Mouse (Mus musculus) B cell, adult 2 months (primary cell): ENCODE results near the gene Son.
A peak's percentile ranks its signal among the peaks of the same experiment; 100 is the strongest.

Experiments
- DNase-seq, 2 experiments: peaks; one replicate each; pipeline ENCODE4 v3.0.0; 2022

Son gene

GRCm38 (mm10) chr16:91647461-91648219, at the start of gene Son:
Gene Son (plus strand): TSS chr16:91647506.
- peak; percentile 91 to 93 for DNase-seq

GRCm38 (mm10) chr16:91597672-91598010, 49.7 kb upstream of the Son start, which contains the start of gene Tmem50b:
Gene Tmem50b (minus strand): TSS chr16:91597800.
- peak; percentile 99 to 100 for DNase-seq

- DNase-seq, result no peak
Observed at GRCm38 (mm10) chr16:91599242-91599641, 48.1 kb upstream of the Son start.

GRCm38 (mm10) chr16:91601081-91601480, 46.2 kb upstream of the Son start:
- DNase-seq, result no peak

GRCm38 (mm10) chr16:91601693-91602092, 45.6 kb upstream of the Son start:
- peak; percentile 32 to 49 for DNase-seq

GRCm38 (mm10) chr16:91605156-91605555, 42.1 kb upstream of the Son start:
- no peak for DNase-seq

GRCm38 (mm10) chr16:91606958-91607357, 40.3 kb upstream of the Son start:
- DNase-seq, result no peak

GRCm38 (mm10) chr16:91609501-91610245, 37.6 kb upstream of the Son start:
- no peak for DNase-seq

- no peak for DNase-seq
Observed at GRCm38 (mm10) chr16:91611248-91611647, 36.1 kb upstream of the Son start.

- DNase-seq, result no peak
Observed at GRCm38 (mm10) chr16:91612525-91612924, 34.8 kb upstream of the Son start.

- DNase-seq, result no peak
Observed at GRCm38 (mm10) chr16:91614552-91614951, 32.8 kb upstream of the Son start.

GRCm38 (mm10) chr16:91618511-91619501, 28.5 kb upstream of the Son start, which contains the start of gene Dnajc28:
Gene Dnajc28 (minus strand): TSS chr16:91619026.
- peak; percentile 85 to 86 for DNase-seq

- peak; percentile 29 to 31 for DNase-seq
Observed at GRCm38 (mm10) chr16:91620185-91620584, 27.1 kb upstream of the Son start.

GRCm38 (mm10) chr16:91620991-91621390, 26.3 kb upstream of the Son start:
- no peak for DNase-seq

- no peak for DNase-seq
Observed at GRCm38 (mm10) chr16:91623074-91623473, 24.2 kb upstream of the Son start.

- no peak for DNase-seq
Observed at GRCm38 (mm10) chr16:91627831-91628230, 19.5 kb upstream of the Son start.

GRCm38 (mm10) chr16:91628673-91629072, 18.6 kb upstream of the Son start:
- DNase-seq, result no peak

GRCm38 (mm10) chr16:91629749-91630148, 17.6 kb upstream of the Son start:
- DNase-seq, result no peak

- no peak for DNase-seq
Observed at GRCm38 (mm10) chr16:91630584-91630983, 16.7 kb upstream of the Son start.

- DNase-seq, result no peak
Observed at GRCm38 (mm10) chr16:91632439-91632838, 14.9 kb upstream of the Son start.

GRCm38 (mm10) chr16:91632940-91633339, 14.4 kb upstream of the Son start:
- DNase-seq, result no peak

GRCm38 (mm10) chr16:91633641-91634040, 13.7 kb upstream of the Son start:
- DNase-seq, result no peak

- DNase-seq, result no peak
Observed at GRCm38 (mm10) chr16:91639161-91639560, 8.1 kb upstream of the Son start.
